Mouse (Mus musculus): Measurements from ENCODE around the gene Tent5b. TPM values are rescaled to one million over a fixed set of nuclear protein-coding genes. Genes with fewer than 3 reads are reported as not detected.
"Not testable (repeated sequence)": the region's sequence is repeated elsewhere in the genome, so short reads cannot be mapped to it uniquely, and the experiment has no call there.

Tent5b gene
- total RNA-seq, 2 experiments from 2014 or later: 3.5 to 5.1 TPM

GRCm38 (mm10) chr4:133496738-133497445, 17.0 kb downstream of the Tent5b start:
- intact Hi-C loops (cut with DNase I): no loop called here
- DNase-seq: no peak

DNA sequence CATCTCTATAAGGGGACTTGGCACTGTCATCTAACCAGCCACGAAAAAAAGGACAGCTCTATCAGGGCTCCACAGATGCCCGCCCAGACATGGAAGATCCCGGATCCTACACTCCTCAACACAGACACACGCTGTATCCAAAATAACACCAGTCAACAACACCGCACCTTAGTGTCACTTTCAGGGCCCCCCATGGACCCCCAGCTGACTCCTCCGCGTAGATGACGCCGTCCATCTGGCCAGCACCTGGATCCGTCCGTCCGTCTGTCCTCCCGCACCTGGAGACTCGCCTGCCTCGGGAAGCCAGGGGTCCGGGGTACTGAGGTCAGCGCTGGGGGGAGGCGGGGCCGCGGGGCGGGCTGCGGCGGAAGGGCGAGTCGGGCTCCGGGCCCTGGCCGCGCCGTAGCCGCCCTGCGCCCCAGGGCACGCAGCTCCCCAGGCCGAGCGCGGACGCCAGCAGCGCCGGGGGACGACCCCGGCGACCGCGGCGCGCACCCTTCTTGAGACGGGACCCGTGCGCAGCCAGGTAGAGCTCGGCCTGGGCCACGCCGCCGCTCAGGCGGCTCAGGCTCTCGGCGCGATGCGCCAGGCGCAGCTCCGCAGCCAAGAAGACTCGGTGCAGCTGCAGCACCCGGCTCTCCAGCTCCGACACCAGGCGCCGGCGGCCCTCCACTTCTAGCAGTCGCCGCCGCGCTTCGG, 17.7 kb downstream of the Tent5b start:
- intact Hi-C loops (cut with DNase I): no loop called here
- peak; percentile 48 to 49 for DNase-seq

- intact Hi-C loops (cut with DNase I): no loop called here
- DNase-seq: peak; percentile 63 to 75
These were observed 18.3 kb downstream of the Tent5b start, which contains the start of gene Trnp1 for GRCm38 (mm10) chr4:133498160-133498724. Trnp1 (minus strand) TSS chr4:133498550.

GRCm38 (mm10) chr4:133501514-133501913, 21.6 kb downstream of the Tent5b start:
- intact Hi-C loops (cut with DNase I): no loop called here
- no peak for DNase-seq

DNA sequence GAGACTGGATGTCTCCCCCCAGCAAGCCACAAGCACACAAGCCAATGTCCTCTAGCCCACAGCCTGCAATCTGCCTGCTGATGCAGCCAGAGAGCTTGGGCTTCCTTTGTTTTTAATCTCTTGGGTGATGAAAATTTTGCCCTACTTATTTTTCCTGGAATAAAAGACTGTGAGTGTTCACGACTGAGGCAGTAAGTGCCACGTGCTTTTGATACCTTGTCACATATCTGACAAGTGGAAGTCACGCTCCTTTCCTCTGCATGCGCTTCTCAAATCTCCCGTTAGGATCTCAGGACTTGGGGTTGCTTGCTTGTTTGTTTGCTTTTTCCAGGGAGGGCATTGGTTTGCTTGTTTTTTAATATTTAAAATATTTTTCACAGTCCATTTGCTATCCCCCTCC, 24.4 kb downstream of the Tent5b start:
- no peak for DNase-seq
- intact Hi-C loops (cut with DNase I): no loop called here

DNA sequence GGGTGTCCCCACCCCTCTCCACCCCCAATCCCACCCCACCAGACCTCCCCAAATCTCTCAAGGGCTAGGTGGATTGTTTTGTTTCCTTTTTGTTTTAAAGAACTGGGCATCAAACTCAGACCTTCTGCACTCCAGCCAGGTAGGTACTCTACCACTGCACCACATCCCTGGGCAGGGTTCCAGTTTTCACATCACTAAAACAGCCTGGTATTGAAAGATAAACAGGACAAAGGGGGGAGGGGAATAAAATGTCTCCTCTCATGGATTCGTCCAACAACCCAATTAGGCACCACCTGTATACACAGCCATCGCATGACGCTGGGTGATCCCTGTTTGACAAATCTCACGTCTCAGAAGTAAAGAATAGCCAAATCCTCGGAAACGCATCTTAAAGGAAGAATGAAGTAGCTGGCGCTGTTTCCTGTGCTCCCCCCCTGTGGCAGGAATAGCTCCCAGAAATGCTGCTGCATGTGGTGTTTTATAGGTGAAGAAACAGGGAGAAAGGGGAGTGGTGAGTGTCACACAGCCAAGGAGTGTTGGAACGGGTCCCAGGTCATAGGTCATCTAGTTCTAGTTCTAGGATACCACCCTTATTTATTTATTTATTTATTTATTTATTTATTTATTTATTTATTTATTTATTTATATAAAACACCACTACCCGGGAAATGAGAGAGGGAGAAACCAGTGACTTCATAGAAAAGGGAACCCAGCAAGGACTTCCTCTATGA, 25.0 kb downstream of the Tent5b start:
- DNase-seq: no peak
- intact Hi-C loops (cut with DNase I): no loop called here

DNA sequence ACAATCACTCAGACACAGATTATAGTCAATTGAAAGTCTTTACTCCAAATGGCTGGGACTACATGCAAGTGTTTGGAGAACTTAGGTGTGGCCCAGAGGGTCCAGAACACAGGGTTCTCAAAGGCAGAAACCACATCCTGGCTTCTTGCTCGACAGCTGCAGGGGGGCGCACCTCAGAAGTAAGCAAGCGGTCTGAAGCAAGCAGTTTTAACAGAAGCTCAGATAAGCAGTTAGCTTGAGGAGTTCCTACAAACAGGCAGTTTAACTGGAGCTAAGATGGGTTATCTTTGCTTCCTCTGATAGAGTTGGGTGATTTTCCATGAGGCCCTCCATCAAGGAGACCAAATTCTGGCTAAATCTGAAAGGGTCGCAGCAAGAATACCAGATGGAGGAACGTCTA, 26.6 kb downstream of the Tent5b start:
- DNase-seq: no peak
- intact Hi-C loops (cut with DNase I): no loop called here

- intact Hi-C loops (cut with DNase I): no loop called here
- DNase-seq: no peak
These were observed 29.1 kb downstream of the Tent5b start for GRCm38 (mm10) chr4:133508990-133509389.

- no peak for DNase-seq
- intact Hi-C loops (cut with DNase I): loop anchor here (10.0 kb wide), 1 partner anchor 156 kb away; the partner anchor contains the start of gene Wdtc1
These were observed 31.1 kb downstream of the Tent5b start for GRCm38 (mm10) chr4:133511050-133511449.

DNA sequence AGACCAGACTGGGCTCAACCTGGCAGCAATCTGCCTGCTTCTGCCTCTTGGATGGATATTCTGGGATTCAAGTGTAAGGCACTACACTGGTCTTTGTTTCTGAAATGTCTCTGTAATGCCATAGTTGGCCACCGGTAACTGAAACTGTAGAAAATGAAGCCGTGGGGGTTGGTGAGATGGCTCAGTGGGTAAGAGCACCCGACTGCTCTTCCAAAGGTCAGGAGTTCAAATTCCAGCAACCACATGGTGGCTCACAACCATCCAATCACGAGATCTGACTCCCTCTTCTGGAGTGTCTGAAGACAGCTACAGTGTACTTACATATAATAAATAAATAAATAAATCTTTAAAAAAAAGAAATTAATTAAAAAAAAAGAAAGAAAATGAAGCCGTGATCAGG, 32.6 kb downstream of the Tent5b start:
- intact Hi-C loops (cut with DNase I): loop anchor here (2.0 to 10.0 kb wide), 2 partner anchors 90 to 158 kb away; partner anchors contain the start of gene Wdtc1

DNA sequence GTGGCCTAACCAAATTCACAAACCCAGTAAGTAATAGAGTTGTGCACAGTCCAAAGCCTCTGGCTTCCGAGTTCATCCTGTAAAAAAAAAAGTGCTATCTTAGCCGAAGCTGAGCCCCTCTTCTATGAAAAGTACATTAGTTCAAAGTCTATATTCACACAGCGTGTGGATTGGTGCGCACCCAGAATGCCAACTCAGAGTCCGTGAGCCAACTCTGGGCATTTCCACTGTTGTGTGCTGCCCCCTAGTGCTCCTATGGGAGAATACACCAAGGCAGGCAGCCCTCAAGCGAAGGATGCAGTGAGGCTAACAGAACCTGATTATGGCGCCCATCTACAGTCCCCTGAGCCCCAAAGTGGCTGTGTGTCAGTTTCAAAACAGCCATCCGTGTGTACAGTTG, 33.0 kb downstream of the Tent5b start:
- intact Hi-C loops (cut with DNase I): loop anchor here (2.0 to 10.0 kb wide), 2 partner anchors 90 to 158 kb away; partner anchors contain the start of gene Wdtc1
- peak; percentile 72 to 80 for DNase-seq

More for the DNA sequence above, 32.6 kb downstream of the Tent5b start:
- DNase-seq: not testable (repeated sequence)

DNA sequence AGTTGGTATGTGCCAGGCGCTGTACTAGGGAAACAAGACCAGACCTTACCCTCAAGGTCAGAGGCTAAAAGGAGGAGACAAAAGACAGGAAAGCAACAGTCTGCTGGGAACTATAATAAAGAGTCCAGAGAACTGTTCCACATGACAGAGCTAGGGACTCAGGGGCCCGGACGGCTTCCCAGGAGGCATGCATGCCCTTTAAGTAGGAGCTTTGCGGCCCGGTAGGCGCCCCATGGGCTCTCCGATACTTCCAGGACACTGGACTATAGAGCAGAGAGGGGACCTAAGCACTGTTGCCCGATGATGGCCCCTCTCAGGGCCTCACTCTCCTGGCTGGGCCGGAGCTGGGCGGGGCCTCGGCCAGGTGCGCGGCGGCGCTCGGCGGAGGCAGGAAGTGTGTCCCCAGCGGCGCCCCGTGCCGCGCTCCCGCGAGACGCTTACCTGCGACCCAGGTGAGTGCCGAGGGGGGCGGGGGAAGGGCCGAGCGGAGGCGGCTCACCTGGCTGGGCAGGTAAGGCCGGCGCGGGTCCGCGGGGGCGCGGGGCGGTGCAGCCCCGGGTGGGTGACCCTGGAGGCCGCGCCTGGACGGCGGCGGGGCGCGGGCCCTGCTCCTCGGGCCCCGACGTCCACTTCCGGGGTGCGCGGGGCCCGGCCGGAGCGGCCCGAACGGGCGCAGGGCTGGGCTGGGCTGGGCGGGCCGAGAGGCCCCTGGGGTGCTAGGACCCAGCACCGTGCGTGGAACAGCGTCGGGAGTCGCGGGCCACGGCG, 38.9 kb downstream of the Tent5b start, which contains the start of gene Kdf1:
Gene Kdf1 (plus strand): TSS at position 363 of the 768 bp plus-strand sequence.
- intact Hi-C loops (cut with DNase I): loop anchor here (10.0 kb wide), 1 partner anchor 164 kb away; the partner anchor contains the start of gene Wdtc1
- no peak for DNase-seq

DNA sequence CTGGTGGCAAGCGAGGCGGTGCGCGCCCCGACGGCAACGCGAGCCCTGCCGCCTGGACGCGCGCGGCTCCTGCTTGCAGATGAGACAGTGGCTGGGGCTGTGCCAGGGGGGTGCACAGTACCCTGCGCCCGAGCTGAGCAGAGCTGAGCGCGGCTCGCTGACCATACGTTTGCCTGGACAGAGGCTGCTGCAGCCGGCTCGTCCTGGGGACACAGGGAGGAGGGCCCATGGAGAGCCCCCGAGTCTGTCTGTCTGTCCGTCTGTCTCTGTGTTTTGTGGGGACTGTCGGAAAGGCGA, 39.4 kb downstream of the Tent5b start:
- no peak for DNase-seq
- intact Hi-C loops (cut with DNase I): loop anchor here (10.0 kb wide), 1 partner anchor 165 kb away; the partner anchor contains the start of gene Wdtc1

DNA sequence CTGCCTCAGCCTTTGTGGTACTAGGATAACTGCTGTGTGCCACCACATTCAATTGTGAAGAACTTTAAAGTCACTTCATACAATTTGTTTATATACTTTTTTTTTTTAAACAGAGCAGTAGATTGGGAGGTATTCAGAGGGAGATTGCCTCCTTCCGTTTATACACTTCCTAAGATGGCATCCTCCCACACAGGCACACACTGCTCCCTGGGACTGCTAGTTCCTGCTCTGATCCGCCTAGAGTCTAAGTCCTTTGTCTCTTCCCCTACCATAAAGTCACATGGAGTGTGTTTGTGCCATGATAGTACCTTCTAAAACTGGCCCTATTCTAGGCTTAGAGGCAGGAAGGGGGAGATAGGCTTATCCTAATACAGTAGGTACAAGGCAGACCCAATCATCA, 41.6 kb downstream of the Tent5b start:
- DNase-seq: no peak
- intact Hi-C loops (cut with DNase I): no loop called here

GRCm38 (mm10) chr4:133527788-133528187, 47.9 kb downstream of the Tent5b start:
- no peak for DNase-seq
- intact Hi-C loops (cut with DNase I): no loop called here

DNA sequence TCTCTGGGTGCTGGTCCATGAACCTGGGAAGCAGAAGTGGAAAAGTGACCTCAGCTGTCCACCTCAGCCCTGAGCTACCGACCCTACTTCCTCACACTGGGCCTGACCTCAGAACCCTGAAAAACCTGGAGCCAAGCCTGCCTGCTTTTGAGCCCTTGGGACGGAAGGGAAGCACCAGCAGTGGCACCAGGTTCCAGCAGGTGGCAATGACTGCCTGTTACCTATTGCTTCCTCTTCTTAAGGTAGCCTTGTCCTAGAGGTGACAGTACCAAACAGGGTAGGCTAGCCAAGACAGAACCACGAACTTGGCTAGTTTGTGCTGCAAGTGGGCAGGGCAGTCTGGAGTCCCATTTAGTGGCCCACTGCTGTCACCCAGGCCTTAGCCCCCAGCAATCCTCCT, 52.8 kb downstream of the Tent5b start:
- intact Hi-C loops (cut with DNase I): no loop called here
- DNase-seq: no peak

GRCm38 (mm10) chr4:133536081-133536480, 56.1 kb downstream of the Tent5b start:
- intact Hi-C loops (cut with DNase I): no loop called here
- no peak for DNase-seq

GRCm38 (mm10) chr4:133536652-133537051, 56.7 kb downstream of the Tent5b start:
- intact Hi-C loops (cut with DNase I): no loop called here
- DNase-seq: no peak

Data from heart, postnatal 14 days (tissue).